Mouse (Mus musculus): ENCODE data around the gene Smim24. TPM values are rescaled to one million over a fixed set of nuclear protein-coding genes. Genes with fewer than 3 reads are reported as not detected.

Gene Smim24
- polyA plus RNA-seq, 1 experiment, result 3,612 TPM

DNA sequence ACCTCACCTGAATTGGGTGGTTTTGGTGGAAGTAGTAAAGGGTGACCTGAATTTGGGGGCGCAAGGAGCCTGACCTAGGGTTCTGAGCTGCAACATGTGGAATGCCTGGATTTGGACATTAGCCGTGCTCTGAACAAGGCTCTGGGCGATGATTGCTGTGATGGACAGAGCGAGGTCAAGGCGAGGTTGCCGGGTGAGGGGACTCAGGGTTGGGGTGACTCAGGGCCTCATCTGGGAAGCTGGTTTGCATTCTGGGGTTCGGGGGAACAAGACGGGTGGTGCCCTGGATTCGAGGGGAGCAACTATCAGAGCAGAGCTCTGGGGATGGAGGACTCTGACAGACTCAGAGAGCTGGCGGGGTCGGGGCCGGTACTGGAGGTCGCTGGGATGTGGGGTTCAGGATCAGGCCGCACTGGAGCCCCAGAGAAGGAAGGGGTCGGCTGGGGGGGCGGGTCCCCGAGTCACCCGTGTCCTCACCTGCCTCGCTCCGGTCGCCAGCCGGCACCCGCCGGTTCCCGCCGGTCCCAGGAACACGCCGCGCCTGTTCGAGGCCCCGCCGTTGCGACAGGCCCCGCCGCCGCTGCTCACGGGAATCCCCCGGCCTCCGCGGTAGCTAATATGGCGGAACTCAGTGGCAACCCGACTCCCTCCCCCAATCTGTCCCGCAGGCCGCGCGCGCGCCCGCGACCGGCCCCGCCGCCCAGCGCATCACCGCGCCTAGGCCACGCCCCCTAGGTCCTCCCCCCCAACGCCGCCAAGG is 14.9 kb upstream of the Smim24 start, which contains the start of gene Fzr1:
Gene Fzr1, minus strand, starts transcription at position 724 of the 760 bp plus-strand sequence.
- Histone ChIP-seq H3K27ac (ENCODE audit: control insufficient read depth, insufficient read depth, low read depth, low read length) (peak within 1 kb of the TSS; percentile 90), H3K4me3 (ENCODE audit: control insufficient read depth, low read depth, low read length) (peak within 1 kb of the TSS; percentile 84), H3K27me3 (ENCODE audit: control insufficient read depth, insufficient read depth, low read length) (no peaks in the 10 kb centered on the region), H3K4me1 (ENCODE audit: control insufficient read depth, insufficient read depth, low read length) (peaks cover 10% of the 10 kb centered on the region), H3K36me3 (ENCODE audit: control insufficient read depth, insufficient read depth, low read length) (no peaks in the 10 kb centered on the region)
- TF ChIP-seq POLR2A (IDR thresholded peaks at IDR 0.05; ENCODE audit: control insufficient read depth, low read depth, low read length) (peak; percentile 72), CTCF (IDR thresholded peaks at IDR 0.05; ENCODE audit: control insufficient read depth, insufficient read depth, insufficient replicate concordance, low read depth, low read length) (no peak)

DNA sequence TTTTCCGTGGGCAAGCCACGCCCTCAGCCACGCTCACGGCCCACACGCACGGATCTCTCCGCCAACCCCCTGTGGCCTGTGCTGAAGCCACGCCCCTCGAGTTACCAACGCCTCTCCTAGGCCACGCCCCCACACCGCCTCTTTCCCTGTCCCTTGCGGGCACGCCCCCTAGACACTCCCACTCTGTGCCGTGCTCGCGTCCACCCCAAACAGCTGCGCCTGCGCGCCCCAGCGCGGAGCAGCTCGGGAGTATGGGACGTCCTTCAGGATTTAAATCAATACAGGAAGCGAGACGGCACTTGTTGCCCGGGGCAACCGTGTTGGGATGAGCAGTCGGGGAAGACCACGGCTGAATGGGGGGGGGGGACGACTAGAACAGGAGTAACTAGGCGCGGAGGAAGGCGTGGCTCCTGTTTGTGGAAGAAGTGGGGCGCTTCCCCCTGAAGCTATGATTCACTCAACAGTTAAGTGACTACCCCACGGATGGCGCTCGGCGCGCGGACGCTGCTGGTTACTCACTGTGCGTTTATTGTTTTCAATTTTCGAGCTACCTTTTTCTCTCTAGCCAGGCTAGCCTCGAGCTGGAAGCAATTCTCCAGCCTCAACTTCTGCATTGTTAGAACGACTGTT is 14.2 kb upstream of the Smim24 start:
- H3K27ac ChIP-seq (ENCODE audit: control insufficient read depth, insufficient read depth, low read depth, low read length), result peak overlapping the region; percentile 90

DNA sequence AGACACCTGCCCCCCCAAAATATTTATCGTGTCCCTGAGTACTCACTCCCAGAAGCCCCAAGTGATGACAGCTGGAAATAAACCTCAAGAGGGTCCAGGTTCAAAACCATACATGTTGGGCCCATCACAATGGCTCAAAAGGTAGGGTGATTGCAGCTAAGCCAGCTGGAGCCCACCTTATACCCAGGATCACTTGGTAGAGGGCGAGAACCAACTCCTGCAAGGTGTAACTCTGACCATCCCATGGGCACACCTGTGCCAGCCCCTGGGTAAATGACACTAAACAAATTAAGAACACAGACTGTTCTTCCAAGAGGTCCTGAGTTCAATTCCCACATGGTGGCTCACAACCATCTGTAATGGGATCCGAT is 13.7 kb upstream of the Smim24 start:
- Histone ChIP-seq H3K4me3 (ENCODE audit: control insufficient read depth, low read depth, low read length) (peak overlapping the region; percentile 84), H3K27ac (ENCODE audit: control insufficient read depth, insufficient read depth, low read depth, low read length) (peak overlapping the region; percentile 90), H3K36me3 (ENCODE audit: control insufficient read depth, insufficient read depth, low read length) (no peaks in the 10 kb centered on the region), H3K27me3 (ENCODE audit: control insufficient read depth, insufficient read depth, low read length) (no peaks in the 10 kb centered on the region), H3K4me1 (ENCODE audit: control insufficient read depth, insufficient read depth, low read length) (peaks cover 10% of the 10 kb centered on the region)
- TF ChIP-seq POLR2A (IDR thresholded peaks at IDR 0.05; ENCODE audit: control insufficient read depth, low read depth, low read length) (no peak), CTCF (IDR thresholded peaks at IDR 0.05; ENCODE audit: control insufficient read depth, insufficient read depth, insufficient replicate concordance, low read depth, low read length) (no peak)

More for the DNA sequence above, 14.2 kb upstream of the Smim24 start:
- Histone ChIP-seq H3K36me3 (ENCODE audit: control insufficient read depth, insufficient read depth, low read length) (no peaks in the 10 kb centered on the region), H3K4me3 (ENCODE audit: control insufficient read depth, low read depth, low read length) (peak overlapping the region; percentile 84), H3K4me1 (ENCODE audit: control insufficient read depth, insufficient read depth, low read length) (peaks cover 10% of the 10 kb centered on the region), H3K27me3 (ENCODE audit: control insufficient read depth, insufficient read depth, low read length) (no peaks in the 10 kb centered on the region)
- TF ChIP-seq CTCF (IDR thresholded peaks at IDR 0.05; ENCODE audit: control insufficient read depth, insufficient read depth, insufficient replicate concordance, low read depth, low read length), result no peak
- TF ChIP-seq POLR2A (IDR thresholded peaks at IDR 0.05; ENCODE audit: control insufficient read depth, low read depth, low read length), result peak; percentile 54

GRCm38 (mm10) chr10:81379809-81380378 is 13.0 kb upstream of the Smim24 start:
- Histone ChIP-seq H3K36me3 (ENCODE audit: control insufficient read depth, insufficient read depth, low read length) (no peaks in the 10 kb centered on the region), H3K4me3 (ENCODE audit: control insufficient read depth, low read depth, low read length) (peak overlapping the region; percentile 51), H3K27me3 (ENCODE audit: control insufficient read depth, insufficient read depth, low read length) (no peaks in the 10 kb centered on the region), H3K4me1 (ENCODE audit: control insufficient read depth, insufficient read depth, low read length) (peaks cover 11% of the 10 kb centered on the region), H3K27ac (ENCODE audit: control insufficient read depth, insufficient read depth, low read depth, low read length) (no peak overlapping the region)
- TF ChIP-seq CTCF (IDR thresholded peaks at IDR 0.05; ENCODE audit: control insufficient read depth, insufficient read depth, insufficient replicate concordance, low read depth, low read length) (no peak), POLR2A (IDR thresholded peaks at IDR 0.05; ENCODE audit: control insufficient read depth, low read depth, low read length) (no peak)

GRCm38 (mm10) chr10:81382039-81382438 is 10.8 kb upstream of the Smim24 start:
- H3K4me1 ChIP-seq (ENCODE audit: control insufficient read depth, insufficient read depth, low read length), result peaks cover 23% of the 10 kb centered on the region
- H3K27me3 ChIP-seq (ENCODE audit: control insufficient read depth, insufficient read depth, low read length), result no peaks in the 10 kb centered on the region
- TF ChIP-seq CTCF (IDR thresholded peaks at IDR 0.05; ENCODE audit: control insufficient read depth, insufficient read depth, insufficient replicate concordance, low read depth, low read length) (no peak), POLR2A (IDR thresholded peaks at IDR 0.05; ENCODE audit: control insufficient read depth, low read depth, low read length) (no peak)
- H3K27ac ChIP-seq (ENCODE audit: control insufficient read depth, insufficient read depth, low read depth, low read length), result no peak overlapping the region
- no peaks in the 10 kb centered on the region for H3K36me3 ChIP-seq (ENCODE audit: control insufficient read depth, insufficient read depth, low read length)
- H3K4me3 ChIP-seq (ENCODE audit: control insufficient read depth, low read depth, low read length), result no peak overlapping the region

- no peak for TF ChIP-seq CTCF (IDR thresholded peaks at IDR 0.05; ENCODE audit: control insufficient read depth, insufficient read depth, insufficient replicate concordance, low read depth, low read length)
- TF ChIP-seq POLR2A (IDR thresholded peaks at IDR 0.05; ENCODE audit: control insufficient read depth, low read depth, low read length), result peak; percentile 98
- peak within 1 kb of the TSS; percentile 98 for H3K4me3 ChIP-seq (ENCODE audit: control insufficient read depth, low read depth, low read length)
- H3K36me3 ChIP-seq (ENCODE audit: control insufficient read depth, insufficient read depth, low read length), result no peaks in the 10 kb centered on the region
- no peaks in the 10 kb centered on the region for H3K27me3 ChIP-seq (ENCODE audit: control insufficient read depth, insufficient read depth, low read length)
- peaks cover 16% of the 10 kb centered on the region for H3K4me1 ChIP-seq (ENCODE audit: control insufficient read depth, insufficient read depth, low read length)
- H3K27ac ChIP-seq (ENCODE audit: control insufficient read depth, insufficient read depth, low read depth, low read length), result peak within 1 kb of the TSS; percentile 82
Measured at GRCm38 (mm10) chr10:81383802-81384604, 8.8 kb upstream of the Smim24 start, which contains the start of the genes Dohh and Gm48551. Dohh (plus strand) TSS chr10:81384428. Gm48551 (plus strand) TSS chr10:81384466.
